Mouse (Mus musculus) large intestine, adult 2 months (tissue): ENCODE data around the gene Axin2. TPM values are rescaled to one million over a fixed set of nuclear protein-coding genes. Genes with fewer than 3 reads are reported as not detected.

Experiments used
- DNase-seq: peaks from one replicate; pipeline ENCODE4 v3.0.0-alpha.2; 2012; ENCODE audit warnings: low read depth, low spot score
- WGBS: fragments of 180-500 bp; shearing (Covaris S2); methylation state at CpG from one replicate; pipeline ENCODE4 v1.1.7; 2018; 5-methylcytosine and 5-hydroxymethylcytosine counted together
- polyA plus RNA-seq: library from polyadenylated mRNA; depleted of rRNA; stranded (reverse); fragments of >200 nt; gene quantifications from 2 replicates; pipeline ENCODE4 v1.2.3, GENCODE M21; 2012

Gene Axin2
- polyA plus RNA-seq, 1 experiment: 37.3 TPM

DNA sequence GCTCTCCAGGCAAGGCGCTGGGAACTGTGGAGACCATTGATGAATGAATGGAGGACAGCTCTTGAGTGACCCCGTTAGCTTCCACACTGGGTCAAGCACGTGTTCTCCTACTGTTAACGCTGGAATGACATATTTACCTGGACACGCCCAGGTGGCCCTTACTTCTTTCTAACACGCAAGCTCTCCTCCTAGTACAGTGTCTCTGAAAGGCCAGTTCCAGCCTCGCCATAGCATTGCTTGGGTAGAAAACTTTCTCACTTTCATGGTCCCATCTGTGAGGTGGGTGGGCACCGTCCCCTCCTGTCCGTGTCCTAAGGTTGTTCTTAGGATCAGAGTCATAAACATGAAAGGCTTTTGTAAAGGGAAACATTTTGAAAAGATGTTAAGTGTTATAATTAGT lies 5.7 kb downstream of the Axin2 start:
- WGBS: 36% methylated on average over 9 of the region's 9 CpGs
- DNase-seq: no peak

- 31% methylated on average over 10 of the region's 10 CpGs for WGBS
- DNase-seq: no peak
Measured at GRCm38 (mm10) chr11:108926345-108927092, 6.4 kb downstream of the Axin2 start.

- WGBS: 40% methylated on average over 13 of the region's 13 CpGs
Measured at GRCm38 (mm10) chr11:108927093-108927444, 6.9 kb downstream of the Axin2 start.

DNA sequence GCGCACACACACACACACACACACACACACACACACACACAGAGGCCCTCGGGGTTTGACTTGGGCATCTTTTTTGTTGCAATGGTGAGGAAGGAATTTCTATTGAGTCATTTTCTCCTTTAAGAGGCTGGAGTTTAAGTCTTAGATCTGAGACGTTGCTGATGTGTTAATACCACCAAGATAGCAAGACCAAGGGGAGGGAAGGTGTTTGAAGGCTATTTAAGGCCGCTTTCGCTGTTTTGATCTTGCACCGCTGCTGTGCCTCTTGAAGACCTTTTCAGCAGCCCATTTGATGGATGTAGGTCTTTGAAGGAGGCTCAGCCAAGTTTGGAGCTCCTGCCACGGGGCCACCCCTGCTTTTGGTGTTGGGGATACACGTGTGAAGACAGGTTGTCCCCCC lies 7.9 kb downstream of the Axin2 start:
- WGBS: 30% methylated on average over 8 of the region's 8 CpGs
- no peak for DNase-seq

More at GRCm38 (mm10) chr11:108927093-108927444, 6.9 kb downstream of the Axin2 start:
- no peak for DNase-seq

DNA sequence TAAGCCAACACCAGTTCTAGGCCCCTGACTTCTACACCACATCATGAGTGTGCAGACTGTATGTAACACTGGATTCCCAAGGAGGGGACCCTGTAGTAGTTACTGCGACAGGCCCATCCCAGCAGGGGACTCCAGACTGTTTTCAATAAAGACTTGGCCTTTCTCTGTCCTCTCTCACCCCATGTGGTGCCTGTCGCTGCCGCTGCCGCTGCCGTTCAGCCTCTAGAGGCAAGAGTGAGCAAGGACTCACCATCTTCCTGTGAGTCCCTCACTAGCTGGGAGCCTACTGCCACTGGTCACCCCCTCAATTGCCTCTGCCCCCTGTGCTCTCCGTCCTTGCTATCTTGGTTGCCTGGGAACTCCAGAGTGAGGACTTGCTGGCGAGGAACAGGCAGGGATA lies 8.6 kb downstream of the Axin2 start:
- 36% methylated on average over 7 of the region's 7 CpGs for WGBS
- no peak for DNase-seq

- no peak for DNase-seq
- 45% methylated on average over 4 of the region's 4 CpGs for WGBS
Measured at GRCm38 (mm10) chr11:108929176-108929575, 9.0 kb downstream of the Axin2 start.

DNA sequence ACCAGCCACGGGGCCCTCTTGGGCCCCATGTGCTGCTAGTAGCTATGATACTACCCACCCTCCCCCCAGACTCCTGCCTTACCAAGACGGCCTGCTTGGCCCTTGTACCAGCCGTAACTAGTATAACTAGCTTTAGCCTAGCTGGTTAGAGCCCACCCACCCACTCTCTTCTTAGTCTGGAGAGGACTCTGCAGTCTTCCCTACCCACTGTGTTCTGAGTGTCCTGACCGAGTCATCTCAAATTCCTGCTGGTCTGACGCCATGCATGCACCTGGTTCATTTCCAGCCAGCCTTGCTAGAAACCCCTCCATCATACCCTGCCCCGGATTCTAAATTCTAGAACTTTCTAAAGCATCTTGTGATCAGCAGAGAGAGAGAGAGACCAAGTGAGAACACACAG lies 9.6 kb downstream of the Axin2 start:
- DNase-seq: no peak
- WGBS: 61% methylated on average over 6 of the region's 6 CpGs

DNA sequence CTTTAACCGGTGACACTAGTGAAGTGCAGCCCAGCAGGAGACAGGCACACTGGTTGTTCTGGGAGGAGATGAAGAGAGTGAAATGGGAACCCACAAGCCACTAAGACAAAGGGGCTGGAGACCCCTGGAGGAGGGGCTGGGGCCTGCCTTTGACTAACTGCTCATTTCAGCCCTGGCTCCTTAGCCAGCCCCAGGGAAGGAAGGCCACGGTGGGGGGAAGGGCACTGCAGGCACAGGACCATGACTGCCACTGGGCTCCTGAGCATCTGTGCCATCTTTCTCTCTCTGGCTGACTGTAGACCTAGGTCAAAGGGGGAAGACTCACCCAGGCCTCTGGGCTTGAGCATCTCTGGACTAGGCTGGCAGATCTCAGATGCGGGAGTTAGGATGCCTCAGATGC lies 10.5 kb downstream of the Axin2 start:
- no peak for DNase-seq
- 38% methylated on average over 3 of the region's 3 CpGs for WGBS

GRCm38 (mm10) chr11:108933835-108934234 lies 13.7 kb downstream of the Axin2 start:
- 27% methylated on average over 9 of the region's 9 CpGs for whole genome bisulfite sequencing
- no peak for DNase-seq

GRCm38 (mm10) chr11:108935128-108935868 lies 15.1 kb downstream of the Axin2 start:
- no peak for DNase-seq
- WGBS: 41% methylated on average over 18 of the region's 18 CpGs

GRCm38 (mm10) chr11:108936016-108936792 lies 16.1 kb downstream of the Axin2 start:
- no peak for DNase-seq

DNA sequence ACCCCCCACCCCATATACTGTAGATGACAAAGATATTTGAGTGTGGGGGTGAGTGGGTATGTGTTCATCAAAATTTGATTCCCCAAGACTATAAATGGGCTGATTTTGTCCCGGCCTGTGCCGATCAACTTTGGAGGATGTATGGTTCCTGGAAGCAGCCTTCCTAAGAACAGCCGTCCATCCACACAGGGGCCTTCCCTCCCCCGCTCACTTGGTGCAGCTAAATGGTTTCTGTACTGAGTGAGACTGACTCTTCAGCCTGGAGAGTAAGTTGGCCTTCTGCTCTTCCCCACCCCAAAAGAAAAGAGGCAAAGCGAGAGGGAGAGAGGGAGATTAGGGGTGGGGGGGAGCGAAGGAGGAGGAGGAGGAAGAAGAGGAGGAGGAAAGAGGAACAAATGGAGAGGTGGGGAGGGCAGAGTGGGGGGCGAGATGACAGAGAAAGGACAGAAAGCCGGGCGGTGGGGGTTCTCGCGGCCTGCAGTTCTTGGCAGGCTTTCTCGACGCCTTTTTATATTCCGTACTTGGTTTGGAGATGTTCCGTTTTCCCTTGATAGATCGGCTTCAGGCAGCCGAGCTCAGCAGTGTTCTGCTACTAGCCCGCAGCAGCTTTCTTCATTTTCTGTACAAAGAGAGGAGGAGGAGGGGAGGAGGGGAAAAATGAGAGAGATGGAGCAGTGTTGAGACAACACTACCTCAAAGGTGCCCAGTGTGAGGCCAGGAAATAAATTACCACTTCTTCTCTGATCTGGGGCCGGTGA lies 20.7 kb downstream of the Axin2 start:
- 80% methylated on average over 19 of the region's 19 CpGs for WGBS
- no peak for DNase-seq

More at GRCm38 (mm10) chr11:108936016-108936792, 16.1 kb downstream of the Axin2 start:
- WGBS: 26% methylated on average over 18 of the region's 18 CpGs

- WGBS: 86% methylated on average over 18 of the region's 18 CpGs
- DNase-seq: no peak
Measured at GRCm38 (mm10) chr11:108941836-108942235, 21.7 kb downstream of the Axin2 start.

- no peak for DNase-seq
- WGBS: 58% methylated on average over 11 of the region's 11 CpGs
Measured at GRCm38 (mm10) chr11:108943741-108944140, 23.6 kb downstream of the Axin2 start.

GRCm38 (mm10) chr11:108945666-108946065 lies 25.5 kb downstream of the Axin2 start:
- 96% methylated on average over 9 of the region's 9 CpGs for WGBS
- DNase-seq: no peak

DNA sequence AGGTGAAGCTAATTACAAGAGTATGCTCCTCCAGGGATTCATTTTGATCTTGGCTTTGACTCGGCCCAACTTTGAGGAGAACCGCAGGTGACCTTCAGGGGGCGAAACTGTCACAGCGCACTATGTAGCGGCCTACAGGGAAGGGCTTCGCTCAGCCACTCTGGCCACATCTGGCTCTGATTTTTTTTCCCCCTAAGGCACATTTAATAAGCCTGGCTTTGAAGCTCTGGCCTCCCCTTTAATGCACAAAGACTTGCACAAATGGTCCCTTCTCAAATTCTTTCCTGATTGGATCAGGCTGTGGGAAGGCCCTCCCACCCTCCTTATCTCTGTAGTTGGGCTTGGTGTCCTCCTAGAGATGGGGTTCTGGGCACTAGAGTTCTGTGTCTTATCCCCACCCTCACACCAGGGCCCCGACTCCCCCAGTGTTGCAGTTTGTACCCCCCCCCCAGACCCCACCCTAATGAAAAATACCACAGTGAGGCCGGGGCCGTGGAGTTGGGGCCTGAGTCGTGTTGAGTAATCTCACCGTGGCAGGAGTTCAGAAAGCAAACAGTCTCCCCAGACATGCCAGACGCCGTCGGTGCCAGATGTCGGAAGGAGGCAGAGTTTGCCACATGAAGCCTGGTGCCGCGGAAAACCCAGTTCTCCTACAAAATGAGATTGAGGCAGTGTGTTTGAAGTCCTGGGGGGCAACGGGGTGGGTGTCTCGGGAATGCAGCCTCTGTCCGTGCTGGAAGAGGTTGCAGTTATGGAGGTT lies 27.5 kb downstream of the Axin2 start:
- WGBS: 69% methylated on average over 20 of the region's 20 CpGs
- no peak for DNase-seq

DNA sequence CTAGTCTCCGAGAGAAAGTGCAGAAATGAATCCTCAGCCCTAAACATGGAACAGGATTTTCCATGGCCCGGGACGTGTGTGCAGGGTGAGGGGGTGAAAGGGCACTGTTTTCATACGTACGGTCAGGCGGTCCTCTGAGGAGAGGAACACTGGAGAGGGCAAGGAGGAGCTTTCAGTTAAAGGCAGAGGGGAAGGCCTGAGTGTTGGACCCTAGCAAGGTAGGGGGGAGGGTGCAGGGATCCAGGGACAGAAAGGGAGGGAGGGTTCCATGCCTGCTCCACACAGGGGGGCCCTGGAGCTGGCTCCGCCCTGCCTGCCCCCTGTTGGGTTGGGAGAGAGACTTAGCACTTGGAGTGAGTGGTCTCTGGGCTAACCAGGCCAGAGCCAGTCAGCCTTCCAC lies 28.4 kb downstream of the Axin2 start:
- 85% methylated on average over 7 of the region's 7 CpGs for WGBS
- DNase-seq: no peak

DNA sequence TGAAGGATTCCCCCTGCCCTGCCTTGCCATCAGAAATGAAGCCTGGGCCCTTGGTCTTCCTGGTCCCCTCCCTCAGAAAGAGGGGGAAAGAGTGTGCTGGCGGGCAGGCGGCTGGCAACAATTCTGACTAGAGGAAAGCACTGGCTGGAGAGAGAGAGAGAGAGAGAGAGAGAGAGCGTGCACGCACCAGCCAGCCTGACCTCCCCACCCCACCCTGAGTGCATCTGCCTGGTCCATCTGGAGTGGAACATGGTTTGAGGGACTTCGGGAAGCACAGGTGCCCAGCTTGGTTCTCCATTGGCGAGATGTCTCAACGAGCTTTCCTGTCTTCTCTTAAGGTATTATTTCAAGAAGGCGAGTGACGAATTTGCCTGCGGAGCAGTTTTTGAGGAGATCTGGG lies 28.8 kb downstream of the Axin2 start:
- DNase-seq: no peak
- 90% methylated on average over 10 of the region's 10 CpGs for WGBS

- WGBS: 28% methylated on average over 5 of the region's 5 CpGs
- no peak for DNase-seq
Measured at GRCm38 (mm10) chr11:108952343-108952742, 32.2 kb downstream of the Axin2 start.
